Mouse (Mus musculus) myocyte (in vitro differentiated cells): ENCODE measurements at regions not wholly inside any gene's neighbourhood (a gene's known extent, or its start where the extent isn't known, plus 50 kb on each side); places are given as distances from the start of the nearest gene placed in this dataset.

ENCODE experiments used
- E2F4 ChIP-seq: IDR thresholded peaks from one replicate; pipeline ENCODE4 v1.6.1; 2011; ENCODE audit warnings: mild to moderate bottlenecking, control low read depth, moderate library complexity; ENCODE audit not compliant: insufficient read depth
- MAX ChIP-seq: IDR thresholded peaks from one replicate; pipeline ENCODE4 v1.6.1; 2011; ENCODE audit warnings: low read depth, mild to moderate bottlenecking, control low read depth
- MYOD1 ChIP-seq, 3 experiments: IDR thresholded peaks; one replicate each; pipeline ENCODE4 v1.6.1; 2011; ENCODE audit warnings: control low read depth in 2 of 3, low read depth in 2 of 3, mild to moderate bottlenecking in 2 of 3, moderate library complexity in 1 of 3; ENCODE audit not compliant: insufficient read length in 2 of 3, control insufficient read depth in 1 of 3

- TF ChIP-seq MYOD1 (IDR thresholded peaks at IDR 0.05; ENCODE audit: control insufficient read depth in 1 of 3, insufficient read length in 2 of 3, low read depth in 2 of 3) (no peak), E2F4 (no peak), MAX (no peak)
Observed at GRCm38 (mm10) chr12:25367541-25367940, 270.6 kb upstream of the Id2 start.
